Mouse (Mus musculus) hindbrain, embryonic 16.5 days (tissue): Measurements from ENCODE around the gene Zglp1. TPM values are rescaled to one million over a fixed set of nuclear protein-coding genes. Genes with fewer than 3 reads are reported as not detected.
"Not testable (repeated sequence)": the region's sequence is repeated elsewhere in the genome, so short reads cannot be mapped to it uniquely, and the experiment has no call there.

Source experiments
- ATAC-seq: fragments of 200-750 bp; cut with Nextera tagmentation; 2 replicates; pipeline ENCODE4 v1.8.0; 2017; ENCODE audit warnings: moderate TSS enrichment, moderate library complexity
- H3K27ac ChIP-seq: fragments of 300-500 bp; sonication (generic); 2 replicates; pipeline ENCODE4 v1.5.1; 2014; ENCODE audit warnings: low read depth, mild to moderate bottlenecking, control low read depth, low read length, moderate library complexity
- H3K27me3 ChIP-seq: fragments of 300-500 bp; sonication (generic); replicated peaks from 2 replicates; pipeline ENCODE4 v1.6.1; 2014; ENCODE audit warnings: low read length; ENCODE audit not compliant: control insufficient read depth, insufficient read depth
- H3K36me3 ChIP-seq: fragments of 300-500 bp; sonication (generic); 2 replicates; pipeline ENCODE4 v1.6.1; 2014; ENCODE audit warnings: mild to moderate bottlenecking, low read length, moderate library complexity, mixed read lengths; ENCODE audit not compliant: control insufficient read depth, insufficient read depth
- H3K4me1 ChIP-seq: fragments of 300-500 bp; sonication (generic); 2 replicates; pipeline ENCODE4 v1.6.1; 2014; ENCODE audit warnings: low read depth, low read length; ENCODE audit not compliant: control insufficient read depth, insufficient read depth
- H3K4me2 ChIP-seq: fragments of 300-500 bp; sonication (generic); 2 replicates; pipeline ENCODE4 v1.6.1; 2014; ENCODE audit warnings: mild to moderate bottlenecking, low read length, control low read depth, moderate library complexity
- H3K4me3 ChIP-seq: fragments of 300-500 bp; sonication (generic); 2 replicates; pipeline ENCODE4 v1.5.1; 2014; ENCODE audit warnings: mild to moderate bottlenecking, low read length, control low read depth, moderate library complexity
- H3K9ac ChIP-seq: fragments of 300-500 bp; sonication (generic); 2 replicates; pipeline ENCODE4 v1.6.1; 2014; ENCODE audit warnings: low read depth, mild to moderate bottlenecking, control low read depth, low read length, moderate library complexity
- H3K9me3 ChIP-seq: fragments of 300-500 bp; sonication (generic); 2 replicates; pipeline ENCODE4 v1.6.1; 2014; ENCODE audit warnings: mild to moderate bottlenecking, low read length, moderate library complexity; ENCODE audit not compliant: control insufficient read depth
- WGBS: fragments of 180-500 bp; shearing (Covaris S2); extraction: QIAGEN DNeasy Blood & Tissue Kit; methylation state at CpG from one replicate; pipeline ENCODE4 v1.1.7; 2014; 5-methylcytosine and 5-hydroxymethylcytosine counted together
- polyA plus RNA-seq: library from polyadenylated mRNA; unstranded; fragments of >200 nt; fragmentation: Nextera tagmentation; extraction: Ambion mirVana; gene quantifications from 2 replicates; pipeline ENCODE4 v1.2.1, GENCODE M21; 2015

Gene Zglp1
- polyA plus RNA-seq, 1 experiment from 2014 or later: 1.5 TPM

DNA sequence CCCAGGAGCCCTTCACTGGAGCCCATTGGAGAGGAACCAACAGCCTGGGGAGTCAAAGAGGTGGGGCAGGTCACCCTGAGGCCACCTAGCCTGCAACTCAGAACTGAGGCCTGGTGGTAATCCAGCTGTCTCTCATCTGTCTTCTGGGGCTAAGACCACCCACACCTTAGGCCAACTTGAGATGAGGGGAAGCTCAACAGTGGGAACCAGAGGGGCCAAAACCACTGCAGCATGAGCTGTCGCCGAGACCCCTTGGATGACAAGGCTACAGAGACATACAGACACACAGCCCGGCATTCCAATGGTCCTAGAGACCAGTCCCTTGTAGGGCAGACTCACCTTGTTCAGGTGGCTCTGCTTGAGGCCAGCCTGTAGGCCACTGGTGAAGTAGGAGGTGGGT lies 8.7 kb upstream of the Zglp1 start:
- no peak overlapping the region for H3K4me3 ChIP-seq
- H3K4me1 ChIP-seq: peaks cover 19% of the 10 kb centered on the region

DNA sequence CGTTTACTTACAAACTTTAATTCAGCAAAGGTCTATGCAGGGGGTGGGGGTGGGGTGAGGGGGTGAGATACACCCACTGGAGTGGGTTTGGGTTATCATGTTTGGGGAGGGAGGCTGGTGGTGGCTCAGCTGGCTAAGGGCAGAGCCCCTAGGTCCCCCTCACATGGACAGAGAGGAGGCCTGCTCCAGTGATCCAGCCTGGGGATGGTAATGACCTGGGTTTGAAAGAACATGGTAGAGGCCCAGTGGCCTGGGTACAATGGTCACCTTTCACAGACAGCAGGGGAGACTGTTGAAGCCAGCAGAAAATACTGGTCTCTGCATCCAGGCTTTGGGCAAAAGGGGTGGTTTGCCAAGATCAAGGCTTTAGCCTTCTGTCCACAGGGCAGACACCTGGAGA lies 7.3 kb upstream of the Zglp1 start:
- WGBS: 90% methylated on average over 1 of the region's 1 CpGs
- no peak overlapping the region for H3K4me2 ChIP-seq

More for the DNA sequence above, 8.7 kb upstream of the Zglp1 start:
- H3K27me3 ChIP-seq: no peaks in the 10 kb centered on the region
- H3K9ac ChIP-seq: no peak overlapping the region
- no peak overlapping the region for H3K4me2 ChIP-seq
- WGBS: 89% methylated on average over 3 of the region's 3 CpGs
- ATAC-seq: no peak
- H3K9me3 ChIP-seq: no peaks in the 10 kb centered on the region
- peaks cover 40% of the 10 kb centered on the region for H3K36me3 ChIP-seq
- H3K27ac ChIP-seq: no peak overlapping the region

DNA sequence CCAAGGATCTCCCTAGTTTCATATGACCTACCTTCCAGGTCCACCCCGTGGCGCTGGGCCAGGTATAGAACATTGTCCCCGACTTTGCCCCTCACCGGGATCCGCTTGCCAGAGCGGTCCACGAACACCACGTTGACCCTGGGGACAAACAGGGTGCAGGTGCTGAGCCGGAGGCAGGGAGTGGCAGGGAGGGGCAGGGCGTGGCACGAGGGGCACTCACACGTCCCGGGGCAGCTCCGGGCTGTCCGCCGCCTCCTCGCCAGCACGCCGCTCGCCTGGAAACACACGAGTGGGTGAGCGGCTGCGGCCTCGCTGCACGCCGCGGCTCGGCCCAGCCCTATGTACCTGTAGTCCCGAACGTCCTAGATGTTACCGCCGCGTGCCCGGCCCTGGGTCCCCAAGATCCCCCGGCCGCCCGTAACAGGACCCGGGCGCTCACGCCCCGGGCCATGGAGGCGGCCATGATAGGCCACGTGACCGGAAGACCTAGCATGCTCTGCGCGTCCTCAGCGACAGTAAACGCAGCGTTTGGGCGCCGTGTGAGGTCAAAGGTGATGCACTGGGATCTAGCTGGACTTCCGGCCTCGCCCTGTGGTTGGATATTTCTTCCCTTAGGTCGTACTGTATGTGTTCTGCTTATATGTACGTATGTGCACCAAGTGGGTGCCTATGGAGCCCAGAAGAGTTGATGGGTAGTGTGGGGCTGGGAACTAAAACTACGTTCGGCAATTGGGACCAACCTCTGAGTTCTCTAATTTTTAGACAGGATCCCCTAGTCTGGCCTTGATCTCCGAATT lies 6.3 kb upstream of the Zglp1 start, which contains the start of the genes Gm49373 and Fdx1l:
Gm49373 (minus strand) TSS at position 53 of the 797 bp plus-strand sequence.
Fdx1l (minus strand) TSS at position 571 of the 797 bp plus-strand sequence.
- no peaks in the 10 kb centered on the region for H3K27me3 ChIP-seq
- peak within 1 kb of the TSS; percentile 75 for H3K4me2 ChIP-seq
- WGBS: 3% methylated on average over 46 of the region's 58 CpGs
- peak; percentile 96 for ATAC-seq
- H3K27ac ChIP-seq: peak within 1 kb of the TSS; percentile 69
- H3K9me3 ChIP-seq: no peaks in the 10 kb centered on the region
- peaks cover 19% of the 10 kb centered on the region for H3K4me1 ChIP-seq
- peak within 1 kb of the TSS; percentile 86 for H3K9ac ChIP-seq
- H3K36me3 ChIP-seq: peaks cover 19% of the 10 kb centered on the region
- peak within 1 kb of the TSS; percentile 79 for H3K4me3 ChIP-seq

More for the DNA sequence above, 7.3 kb upstream of the Zglp1 start:
- Histone ChIP-seq H3K4me1 (peaks cover 19% of the 10 kb centered on the region), H3K4me3 (no peak overlapping the region), H3K27me3 (no peaks in the 10 kb centered on the region), H3K27ac (no peak overlapping the region), H3K36me3 (peaks cover 29% of the 10 kb centered on the region), H3K9ac (no peak overlapping the region), H3K9me3 (no peaks in the 10 kb centered on the region)
- ATAC-seq: no peak

DNA sequence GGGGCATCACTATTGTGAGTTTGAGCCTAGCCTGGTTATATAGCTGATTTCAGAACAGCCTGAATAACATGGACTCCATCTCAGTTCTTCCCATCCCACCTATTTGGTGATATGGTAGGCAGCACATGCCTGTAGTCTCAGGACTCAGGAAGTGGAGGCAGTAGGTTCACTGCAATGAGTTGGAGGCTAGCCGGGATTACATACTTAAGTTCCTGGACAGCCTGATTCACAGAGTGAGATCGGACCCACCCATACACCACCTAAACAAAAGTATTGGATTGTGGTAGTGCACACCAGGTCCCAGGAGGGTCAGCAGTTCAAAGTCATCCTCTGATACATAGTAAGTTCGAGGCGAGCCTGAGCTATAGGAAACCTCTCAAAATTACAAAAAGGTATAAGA lies 5.7 kb upstream of the Zglp1 start:
- 0 out of 2 replicates have a peak, but pooled peaks have one; percentile 1 for ATAC-seq
- H3K4me1 ChIP-seq: peaks cover 19% of the 10 kb centered on the region
- H3K9ac ChIP-seq: peak overlapping the region; percentile 86
- 15% methylated on average over 4 of the region's 4 CpGs for WGBS
- H3K4me3 ChIP-seq: peak overlapping the region; percentile 79
- no peaks in the 10 kb centered on the region for H3K9me3 ChIP-seq
- H3K27me3 ChIP-seq: no peaks in the 10 kb centered on the region
- H3K4me2 ChIP-seq: peak overlapping the region; percentile 75
- H3K36me3 ChIP-seq: peaks cover 19% of the 10 kb centered on the region
- H3K27ac ChIP-seq: no peak overlapping the region

DNA sequence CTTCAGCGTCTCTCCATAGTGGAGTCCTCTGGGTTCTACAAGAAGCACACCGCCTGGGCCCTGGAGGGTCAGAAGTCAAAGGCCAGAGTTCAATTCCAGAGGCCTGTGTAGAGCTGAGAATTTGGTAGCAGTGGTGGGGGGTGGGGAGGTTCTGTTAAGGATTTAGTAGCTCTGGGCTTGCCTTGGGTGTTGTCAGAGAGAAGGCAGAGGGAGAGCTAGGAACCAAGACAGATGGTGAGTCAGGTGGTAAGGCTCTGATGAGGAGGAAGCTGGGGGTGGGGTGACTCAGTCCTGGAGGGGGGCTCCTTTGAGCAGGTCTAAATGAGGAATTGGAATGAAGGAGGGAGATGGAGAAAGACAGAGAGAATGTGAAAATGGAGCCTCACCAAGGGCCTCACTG lies 4.0 kb downstream of the Zglp1 start:
- Histone ChIP-seq H3K27ac (no peak overlapping the region), H3K27me3 (no peaks in the 10 kb centered on the region), H3K36me3 (peaks cover 24% of the 10 kb centered on the region), H3K9ac (no peak overlapping the region), H3K4me3 (no peak overlapping the region), H3K9me3 (no peaks in the 10 kb centered on the region), H3K4me2 (no peak overlapping the region), H3K4me1 (no peaks in the 10 kb centered on the region)
- WGBS: 91% methylated on average over 2 of the region's 2 CpGs
- ATAC-seq: no peak

DNA sequence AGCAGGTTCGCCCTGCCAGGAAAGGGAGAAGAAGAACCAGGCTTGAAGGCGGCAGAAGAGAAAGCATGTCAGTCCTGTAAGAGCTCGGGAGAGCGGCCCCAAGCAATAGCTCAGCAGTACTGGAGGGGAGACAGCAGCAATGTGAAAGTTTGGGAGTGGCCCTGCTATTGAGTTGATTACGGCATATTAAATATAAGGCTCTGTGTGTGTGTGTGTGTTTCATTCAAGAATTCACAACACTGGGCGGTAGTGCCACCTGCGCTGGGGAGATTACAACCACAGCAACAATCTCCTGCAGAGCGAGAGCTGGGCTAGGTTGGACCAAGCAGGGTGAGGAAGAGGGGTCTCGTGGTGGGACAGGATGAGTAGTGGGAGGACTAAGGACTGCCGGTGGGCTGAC lies 15.3 kb downstream of the Zglp1 start:
- H3K9ac ChIP-seq: no peak overlapping the region
- H3K4me3 ChIP-seq: no peak overlapping the region
- no peak overlapping the region for H3K27ac ChIP-seq
- no peak for ATAC-seq
- H3K9me3 ChIP-seq: no peaks in the 10 kb centered on the region
- H3K36me3 ChIP-seq: no peaks in the 10 kb centered on the region
- H3K27me3 ChIP-seq: no peaks in the 10 kb centered on the region
- no peaks in the 10 kb centered on the region for H3K4me1 ChIP-seq
- 74% methylated on average over 10 of the region's 10 CpGs for WGBS
- H3K4me2 ChIP-seq: no peak overlapping the region

DNA sequence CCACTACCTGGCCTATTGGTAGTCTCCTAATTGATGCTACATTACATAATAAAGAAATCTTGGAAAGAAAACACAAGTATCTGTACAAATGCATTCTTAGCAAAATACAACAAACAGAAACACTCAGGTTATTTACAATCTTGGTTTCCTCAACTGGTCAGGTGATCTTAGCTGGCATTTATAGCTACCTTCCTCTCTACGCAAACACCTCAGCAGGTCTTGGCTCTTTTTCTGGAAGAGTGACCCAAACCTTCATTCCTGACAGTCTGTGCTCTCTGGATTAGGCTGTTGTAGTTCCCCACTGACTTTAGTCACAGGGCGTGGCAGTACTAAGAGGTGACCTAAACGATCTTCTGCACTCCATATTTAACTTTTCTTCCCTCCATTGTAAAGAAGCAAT lies 21.7 kb downstream of the Zglp1 start:
- no peak for ATAC-seq
- H3K4me1 ChIP-seq: no peaks in the 10 kb centered on the region
- H3K4me2 ChIP-seq: no peak overlapping the region
- H3K9me3 ChIP-seq: no peaks in the 10 kb centered on the region
- WGBS: 87% methylated on average over 3 of the region's 3 CpGs
- no peak overlapping the region for H3K4me3 ChIP-seq
- H3K9ac ChIP-seq: no peak overlapping the region
- H3K36me3 ChIP-seq: no peaks in the 10 kb centered on the region
- H3K27ac ChIP-seq: no peak overlapping the region
- peaks cover 3% of the 10 kb centered on the region for H3K27me3 ChIP-seq

DNA sequence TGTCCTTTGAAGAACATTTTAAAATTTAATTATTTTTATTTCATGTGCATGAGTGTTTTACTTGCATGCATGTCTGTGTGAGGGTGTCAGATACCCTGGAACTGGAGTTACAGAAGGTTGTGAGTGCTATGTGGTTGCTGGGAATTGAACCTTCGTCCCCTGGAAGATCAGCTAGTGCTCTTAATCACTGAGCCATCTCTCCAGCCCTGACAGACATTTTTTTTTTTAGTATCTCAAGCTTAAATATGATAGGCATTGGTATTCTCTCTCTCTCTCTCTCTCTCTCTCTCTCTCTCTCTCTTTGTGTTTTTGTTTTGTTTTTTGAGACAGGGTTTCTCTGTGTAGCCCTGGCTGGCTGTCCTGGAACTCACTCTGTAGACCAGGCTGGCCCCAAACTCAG lies 22.1 kb downstream of the Zglp1 start:
- not testable (repeated sequence) for H3K27ac ChIP-seq, ATAC-seq, H3K27me3 ChIP-seq, H3K36me3 ChIP-seq, H3K9ac ChIP-seq, H3K4me2 ChIP-seq, H3K4me3 ChIP-seq, H3K4me1 ChIP-seq, H3K9me3 ChIP-seq
- WGBS: 71% methylated on average over 1 of the region's 1 CpGs

DNA sequence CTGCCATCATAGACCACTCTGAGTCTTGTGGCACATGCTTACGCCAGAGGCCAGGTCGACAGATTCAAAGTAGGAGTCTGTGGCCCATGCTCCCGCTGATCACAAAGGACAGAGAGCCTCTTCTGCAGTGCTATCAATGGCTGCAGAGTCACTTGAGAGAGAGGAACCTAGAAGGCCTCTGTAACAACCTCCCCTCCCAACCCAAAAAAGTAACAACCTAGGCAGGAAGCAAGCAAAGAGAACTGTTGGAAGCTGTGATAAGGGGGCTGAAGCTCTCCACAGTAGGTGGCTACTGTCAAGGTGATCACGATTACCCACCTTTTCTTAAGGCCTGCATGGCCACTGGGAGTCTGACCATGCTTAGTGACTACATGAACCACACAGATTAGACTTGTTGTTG lies 23.3 kb downstream of the Zglp1 start:
- H3K9me3 ChIP-seq: no peaks in the 10 kb centered on the region
- peaks cover 12% of the 10 kb centered on the region for H3K27me3 ChIP-seq
- H3K4me2 ChIP-seq: no peak overlapping the region
- no peak overlapping the region for H3K27ac ChIP-seq
- no peaks in the 10 kb centered on the region for H3K36me3 ChIP-seq
- ATAC-seq: no peak
- no peak overlapping the region for H3K9ac ChIP-seq
- WGBS: 89% methylated on average over 4 of the region's 4 CpGs
- no peak overlapping the region for H3K4me3 ChIP-seq
- H3K4me1 ChIP-seq: no peaks in the 10 kb centered on the region
